Mouse (Mus musculus): ENCODE results near the gene Olfr820. TPM values are rescaled to one million over a fixed set of nuclear protein-coding genes. Genes with fewer than 3 reads are reported as not detected.
"Not testable (repeated sequence)": the region's sequence is repeated elsewhere in the genome, so short reads cannot be mapped to it uniquely, and the experiment has no call there.

Olfr820 gene
- not detected in 2 replicates for polyA plus RNA-seq (2016; fragmentation: Nextera tagmentation; extraction: Ambion mirVana)

- Histone ChIP-seq H3K9me3 (replicated peaks) (no peaks in the 10 kb centered on the region), H3K4me3 (no peak within 1 kb of the TSS), H3K4me2 (replicated peaks) (no peak within 1 kb of the TSS), H3K27ac (no peak within 1 kb of the TSS), H3K36me3 (no peaks in the 10 kb centered on the region), H3K9ac (no peak within 1 kb of the TSS), H3K4me1 (no peaks in the 10 kb centered on the region), H3K27me3 (no peaks in the 10 kb centered on the region)
- ATAC-seq (ENCODE audit: low FRiP score), result no peak
Observed at GRCm38 (mm10) chr10:130012321-130012720, at the start of gene Olfr820. Gene Olfr820, plus strand, starts transcription at chr10:130012621.

DNA sequence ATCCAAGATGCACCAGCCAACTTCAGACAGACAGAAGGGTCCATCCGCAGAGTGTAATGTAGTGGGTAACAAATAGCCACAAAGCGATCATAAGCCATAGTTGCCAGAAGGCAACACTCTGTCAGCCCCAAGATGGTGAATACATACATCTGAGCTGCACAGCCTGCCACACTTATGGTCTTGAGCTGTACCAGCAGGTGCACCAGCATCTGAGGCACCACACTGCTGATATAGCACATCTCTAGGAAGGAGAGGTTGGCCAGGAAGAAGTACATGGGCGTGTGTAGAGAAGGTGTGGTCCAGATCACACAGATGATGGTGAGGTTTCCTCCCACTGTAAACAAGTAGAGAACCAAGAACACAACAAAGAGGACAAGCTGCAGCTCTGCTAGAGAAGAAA, 46.2 kb upstream of the Olfr820 start:
- H3K36me3 ChIP-seq; H3K9me3 ChIP-seq (replicated peaks); H3K4me1 ChIP-seq; H3K27ac ChIP-seq; H3K9ac ChIP-seq; H3K4me3 ChIP-seq; H3K4me2 ChIP-seq (replicated peaks); ATAC-seq (ENCODE audit: low FRiP score); H3K27me3 ChIP-seq: not testable (repeated sequence)
- 84% methylated on average over 2 of the region's 3 CpGs for WGBS

- H3K36me3 ChIP-seq; H3K9me3 ChIP-seq (replicated peaks); H3K27ac ChIP-seq; H3K9ac ChIP-seq; H3K27me3 ChIP-seq; H3K4me2 ChIP-seq (replicated peaks); H3K4me3 ChIP-seq; ATAC-seq (ENCODE audit: low FRiP score); H3K4me1 ChIP-seq: not testable (repeated sequence)
- 79% methylated on average over 2 of the region's 2 CpGs for WGBS
Observed at GRCm38 (mm10) chr10:129967166-129967565, 45.3 kb upstream of the Olfr820 start, which contains the start of gene Olfr819. Gene Olfr819, minus strand, starts transcription at chr10:129967266.

DNA sequence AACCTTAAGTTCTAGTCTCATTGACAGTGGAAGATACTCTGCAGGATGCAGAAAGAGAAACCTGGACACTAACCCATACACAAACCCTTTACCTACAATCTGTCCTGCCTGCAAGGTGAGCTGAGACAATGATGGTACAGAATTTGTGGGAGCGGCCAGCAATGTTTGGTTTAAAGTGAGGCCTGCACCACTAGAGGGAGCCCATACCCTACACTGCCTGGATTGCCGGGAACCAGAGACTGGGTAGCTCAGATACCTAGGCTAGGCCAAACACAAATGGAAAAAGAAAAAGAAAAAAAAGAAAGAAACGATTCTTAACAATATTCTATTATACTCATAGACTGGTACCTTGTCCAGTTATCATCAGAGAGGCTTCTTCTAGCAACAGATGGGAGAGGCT, 39.4 kb upstream of the Olfr820 start:
- H3K27ac ChIP-seq; H3K9ac ChIP-seq; H3K4me3 ChIP-seq; H3K36me3 ChIP-seq; H3K4me2 ChIP-seq (replicated peaks); H3K9me3 ChIP-seq (replicated peaks); H3K27me3 ChIP-seq; ATAC-seq (ENCODE audit: low FRiP score); H3K4me1 ChIP-seq: not testable (repeated sequence)
- no CpG with 5 or more reads among the region's 3 CpGs for WGBS

DNA sequence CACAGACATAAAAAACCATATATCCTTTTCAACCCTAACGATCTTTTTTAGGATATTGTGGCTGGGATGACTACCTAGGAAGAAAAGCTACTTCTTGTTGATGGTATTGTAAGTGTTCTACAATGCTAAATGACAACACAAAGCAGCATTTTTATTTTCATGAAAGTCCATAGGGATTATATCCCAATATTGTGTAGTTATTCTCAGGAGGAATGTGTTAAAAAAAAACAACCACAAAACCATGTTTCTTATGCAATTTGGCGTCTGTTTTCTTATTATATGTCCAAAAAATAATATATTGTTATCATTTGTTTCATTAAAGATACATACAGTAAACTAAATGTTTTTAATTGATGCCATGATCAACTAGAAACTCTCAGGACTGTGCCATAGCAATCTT, 36.4 kb upstream of the Olfr820 start, which contains the start of gene Olfr247:
TSS of gene Olfr247 (minus strand) at position 101 of the 400 bp plus-strand sequence.
- not testable (repeated sequence) for H3K9ac ChIP-seq; H3K27me3 ChIP-seq; H3K9me3 ChIP-seq (replicated peaks); H3K4me3 ChIP-seq; ATAC-seq (ENCODE audit: low FRiP score); H3K4me2 ChIP-seq (replicated peaks); H3K36me3 ChIP-seq; H3K27ac ChIP-seq; H3K4me1 ChIP-seq
- no CpG with 5 or more reads among the region's 2 CpGs for WGBS

DNA sequence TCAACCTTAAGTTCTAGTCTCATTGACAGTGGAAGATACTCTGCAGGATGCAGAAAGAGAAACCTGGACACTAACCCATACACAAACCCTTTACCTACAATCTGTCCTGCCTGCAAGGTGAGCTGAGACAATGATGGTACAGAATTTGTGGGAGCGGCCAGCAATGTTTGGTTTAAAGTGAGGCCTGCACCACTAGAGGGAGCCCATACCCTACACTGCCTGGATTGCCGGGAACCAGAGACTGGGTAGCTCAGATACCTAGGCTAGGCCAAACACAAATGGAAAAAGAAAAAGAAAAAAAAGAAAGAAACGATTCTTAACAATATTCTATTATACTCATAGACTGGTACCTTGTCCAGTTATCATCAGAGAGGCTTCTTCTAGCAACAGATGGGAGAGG, 30.6 kb upstream of the Olfr820 start:
- not testable (repeated sequence) for H3K36me3 ChIP-seq; H3K9ac ChIP-seq; H3K27me3 ChIP-seq; H3K27ac ChIP-seq; H3K9me3 ChIP-seq (replicated peaks); H3K4me3 ChIP-seq; ATAC-seq (ENCODE audit: low FRiP score); H3K4me1 ChIP-seq; H3K4me2 ChIP-seq (replicated peaks)
- WGBS, result no CpG with 5 or more reads among the region's 3 CpGs

- no CpG with 5 or more reads among the region's 1 CpGs for WGBS
- not testable (repeated sequence) for H3K4me1 ChIP-seq; ATAC-seq (ENCODE audit: low FRiP score); H3K9ac ChIP-seq; H3K4me3 ChIP-seq; H3K9me3 ChIP-seq (replicated peaks); H3K4me2 ChIP-seq (replicated peaks); H3K27ac ChIP-seq; H3K27me3 ChIP-seq; H3K36me3 ChIP-seq
Observed at GRCm38 (mm10) chr10:129984962-129985361, 27.5 kb upstream of the Olfr820 start, which contains the start of gene Gm10310. Gene Gm10310, minus strand, starts transcription at chr10:129985062.

GRCm38 (mm10) chr10:130004104-130004503, 8.3 kb upstream of the Olfr820 start:
- not testable (repeated sequence) for H3K4me1 ChIP-seq; ATAC-seq (ENCODE audit: low FRiP score); H3K27me3 ChIP-seq; H3K27ac ChIP-seq; H3K9ac ChIP-seq; H3K4me3 ChIP-seq; H3K4me2 ChIP-seq (replicated peaks); H3K9me3 ChIP-seq (replicated peaks); H3K36me3 ChIP-seq
- 84% methylated on average over 4 of the region's 4 CpGs for WGBS

GRCm38 (mm10) chr10:130005366-130005765, 7.1 kb upstream of the Olfr820 start:
- not testable (repeated sequence) for H3K9ac ChIP-seq; H3K4me2 ChIP-seq (replicated peaks); H3K4me1 ChIP-seq; H3K27ac ChIP-seq; H3K9me3 ChIP-seq (replicated peaks); H3K4me3 ChIP-seq; H3K36me3 ChIP-seq; H3K27me3 ChIP-seq; ATAC-seq (ENCODE audit: low FRiP score)
- 87% methylated on average over 4 of the region's 4 CpGs for WGBS

GRCm38 (mm10) chr10:130030048-130030447, 17.6 kb downstream of the Olfr820 start, which contains the start of gene Olfr821:
Gene Olfr821, plus strand, starts transcription at chr10:130030348.
- H3K36me3 ChIP-seq, result no peaks in the 10 kb centered on the region
- H3K27ac ChIP-seq, result no peak within 1 kb of the TSS
- no peaks in the 10 kb centered on the region; the same call in 1 of the 2 replicates for H3K9me3 ChIP-seq (replicated peaks)
- no peak within 1 kb of the TSS for H3K9ac ChIP-seq
- H3K4me3 ChIP-seq, result no peak within 1 kb of the TSS
- ATAC-seq (ENCODE audit: low FRiP score), result no peak
- no peaks in the 10 kb centered on the region for H3K27me3 ChIP-seq
- H3K4me1 ChIP-seq, result no peaks in the 10 kb centered on the region
- H3K4me2 ChIP-seq (replicated peaks), result no peak within 1 kb of the TSS

- Histone ChIP-seq H3K36me3 (no peaks in the 10 kb centered on the region), H3K4me3 (no peak overlapping the region), H3K27me3 (no peaks in the 10 kb centered on the region), H3K4me1 (no peaks in the 10 kb centered on the region), H3K4me2 (replicated peaks) (no peak overlapping the region), H3K9ac (no peak overlapping the region), H3K9me3 (replicated peaks) (no peaks in the 10 kb centered on the region), H3K27ac (no peak overlapping the region)
- no peak for ATAC-seq (ENCODE audit: low FRiP score)
- WGBS, result 67% methylated on average over 6 of the region's 6 CpGs
Observed at GRCm38 (mm10) chr10:130037096-130037495, 24.7 kb downstream of the Olfr820 start.

Data from hindbrain, embryonic 12.5 days (tissue).